Mouse (Mus musculus) myocyte (in vitro differentiated cells): ENCODE measurements around the gene Baz2b.

Experiments
- CEBPB ChIP-seq: IDR thresholded peaks from 2 replicates; pipeline ENCODE4 v1.6.1; 2011; ENCODE audit warnings: mild to moderate bottlenecking, moderate library complexity; ENCODE audit not compliant: poor library complexity, insufficient read depth, severe bottlenecking
- E2F4 ChIP-seq: IDR thresholded peaks from one replicate; pipeline ENCODE4 v1.6.1; 2011; ENCODE audit warnings: mild to moderate bottlenecking, control low read depth, moderate library complexity; ENCODE audit not compliant: insufficient read depth
- MAX ChIP-seq: IDR thresholded peaks from one replicate; pipeline ENCODE4 v1.6.1; 2011; ENCODE audit warnings: low read depth, mild to moderate bottlenecking, control low read depth
- MYOD1 ChIP-seq, 3 experiments: IDR thresholded peaks; one replicate each; pipeline ENCODE4 v1.6.1; 2011; ENCODE audit warnings: control low read depth in 2 of 3, low read depth in 2 of 3, mild to moderate bottlenecking in 2 of 3, moderate library complexity in 1 of 3; ENCODE audit not compliant: insufficient read length in 2 of 3, control insufficient read depth in 1 of 3
- MYOG ChIP-seq, 3 experiments: IDR thresholded peaks; one replicate each; pipeline ENCODE4 v1.6.1; 2011; ENCODE audit warnings: control low read depth in 2 of 3, low read depth in 2 of 3, mild to moderate bottlenecking in 2 of 3; ENCODE audit not compliant: insufficient read length in 2 of 3, control insufficient read depth in 1 of 3, insufficient read depth in 1 of 3
- POLR2A ChIP-seq: IDR thresholded peaks from one replicate; pipeline ENCODE4 v1.6.1; 2011; ENCODE audit warnings: low read depth, mild to moderate bottlenecking, control low read depth, moderate library complexity; ENCODE audit not compliant: insufficient read length
- POLR2AphosphoS2 ChIP-seq: IDR thresholded peaks from one replicate; pipeline ENCODE4 v1.6.1; 2011; ENCODE audit warnings: low read depth, control low read depth; ENCODE audit not compliant: insufficient read length
- REST ChIP-seq: IDR thresholded peaks from one replicate; pipeline ENCODE4 v1.6.1; 2011; ENCODE audit warnings: mild to moderate bottlenecking, control low read depth, moderate library complexity; ENCODE audit not compliant: insufficient read depth, insufficient read length
- SRF ChIP-seq: IDR thresholded peaks from one replicate; pipeline ENCODE4 v1.6.1; 2011; ENCODE audit warnings: low read depth; ENCODE audit not compliant: control insufficient read depth, insufficient read length
- TCF12 ChIP-seq: IDR thresholded peaks from one replicate; pipeline ENCODE4 v1.6.1; 2011; ENCODE audit warnings: mild to moderate bottlenecking, control low read depth; ENCODE audit not compliant: poor library complexity, insufficient read depth, severe bottlenecking
- TCF3 ChIP-seq: IDR thresholded peaks from one replicate; pipeline ENCODE4 v1.6.1; 2011; ENCODE audit warnings: low read depth, control low read depth; ENCODE audit not compliant: insufficient read length
- USF1 ChIP-seq: IDR thresholded peaks from one replicate; pipeline ENCODE4 v1.6.1; 2011; ENCODE audit warnings: low read depth, mild to moderate bottlenecking, control low read depth, moderate library complexity

DNA sequence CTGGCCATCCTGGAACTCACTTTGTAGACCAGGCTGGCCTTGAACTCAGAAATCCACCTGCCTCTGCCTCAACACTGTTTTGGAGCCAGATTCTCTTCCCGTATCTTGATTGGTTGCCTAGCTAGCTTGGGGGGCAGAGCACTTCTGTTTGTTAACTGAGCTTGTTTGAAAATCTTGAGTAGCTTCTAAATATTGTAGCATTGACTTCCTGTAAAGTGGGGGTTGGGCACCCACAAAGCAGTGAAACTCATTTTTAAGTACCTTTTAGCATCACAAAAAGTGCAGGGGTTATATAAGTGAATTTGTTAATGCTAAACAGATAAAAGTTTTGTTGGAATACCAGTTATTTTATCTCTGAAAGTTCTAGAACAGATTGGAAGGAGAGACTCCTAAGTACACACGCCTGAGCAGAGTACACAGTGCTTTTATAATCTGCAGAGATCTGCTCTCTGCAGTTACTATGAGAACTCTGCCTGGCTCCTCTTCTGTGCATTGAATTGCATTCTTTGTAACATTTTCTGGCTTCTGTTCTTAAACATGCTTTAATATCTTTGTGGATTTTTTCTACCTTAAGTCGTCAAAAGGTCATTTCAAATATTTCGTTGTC, 7.0 kb upstream of the Baz2b start:
- TF ChIP-seq MAX (no peak), POLR2A (no peak), USF1 (no peak), E2F4 (no peak), REST (no peak), TCF12 (no peak), TCF3 (no peak), MYOD1 (IDR thresholded peaks at IDR 0.05; ENCODE audit: control insufficient read depth in 1 of 3, insufficient read length in 2 of 3, low read depth in 2 of 3) (no peak), POLR2AphosphoS2 (no peak), MYOG (IDR thresholded peaks at IDR 0.05; ENCODE audit: control insufficient read depth in 1 of 3, insufficient read depth in 1 of 3, insufficient read length in 2 of 3, low read depth in 2 of 3) (no peak), CEBPB (no peak), SRF (no peak)
